Mouse (Mus musculus): ENCODE results near the gene Macrod2. TPM values are rescaled to one million over a fixed set of nuclear protein-coding genes. Genes with fewer than 3 reads are reported as not detected.

Macrod2 gene
- polyA plus RNA-seq, 1 experiment from 2014 or later, result 22.7 TPM

DNA sequence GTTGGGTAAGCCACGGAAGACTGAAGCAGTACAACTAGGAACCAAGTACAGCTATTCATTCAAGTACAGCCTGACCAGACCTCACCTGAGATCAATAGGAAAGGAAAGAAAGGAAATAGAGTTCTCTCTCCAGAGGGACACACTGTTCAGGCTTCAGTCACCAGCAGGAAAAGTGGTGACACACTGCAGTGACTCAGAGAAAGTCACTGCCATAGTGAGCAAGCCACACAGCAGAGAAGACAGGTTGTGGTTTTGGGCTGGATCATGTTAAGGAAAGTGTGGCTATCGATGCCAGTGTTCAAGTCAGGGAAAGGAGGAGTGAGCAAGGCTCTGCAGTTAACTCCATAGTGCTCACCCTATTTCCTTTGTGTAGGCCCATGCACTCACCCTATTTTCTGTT is 1405.8 kb downstream of the Macrod2 start:
- 65% methylated on average over 2 of the region's 2 CpGs for WGBS
- Histone ChIP-seq H3K27me3 (replicated peaks) (no peaks in the 10 kb centered on the region), H3K4me1 (replicated peaks) (no peaks in the 10 kb centered on the region), H3K9me3 (replicated peaks) (no peaks in the 10 kb centered on the region), H3K36me3 (no peaks in the 10 kb centered on the region), H3K4me3 (no peak overlapping the region), H3K4me2 (no peak overlapping the region), H3K9ac (no peak overlapping the region), H3K27ac (ENCODE audit: poor library complexity, severe bottlenecking) (no peak overlapping the region)
- ATAC-seq (ENCODE audit: insufficient number of reproducible peaks, low FRiP score), result no peak

DNA sequence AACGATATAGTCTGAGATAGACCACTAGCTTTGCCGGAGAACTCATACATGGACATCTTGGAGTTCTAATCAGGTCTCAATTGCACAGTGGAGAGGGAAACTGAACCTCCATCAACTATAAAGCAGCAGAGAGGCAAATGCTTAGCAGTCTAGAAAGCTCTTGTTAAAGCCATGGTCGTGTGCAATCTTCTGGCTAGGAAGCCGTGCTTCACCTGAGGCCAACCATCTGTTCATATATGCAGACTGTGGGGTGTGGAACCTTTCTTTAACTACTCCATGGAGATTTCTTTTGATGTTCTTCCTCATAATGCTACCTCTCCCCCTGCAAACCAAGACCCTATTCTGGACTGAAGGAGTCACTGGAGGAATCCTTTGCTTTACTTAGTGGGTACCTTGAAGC is 1421.2 kb downstream of the Macrod2 start:
- no peak overlapping the region for H3K4me3 ChIP-seq
- H3K4me2 ChIP-seq, result no peak overlapping the region
- WGBS, result 89% methylated on average over 4 of the region's 4 CpGs
- H3K36me3 ChIP-seq, result no peaks in the 10 kb centered on the region
- H3K9me3 ChIP-seq (replicated peaks), result no peaks in the 10 kb centered on the region
- no peaks in the 10 kb centered on the region for H3K27me3 ChIP-seq (replicated peaks)
- no peaks in the 10 kb centered on the region for H3K4me1 ChIP-seq (replicated peaks)
- no peak overlapping the region for H3K9ac ChIP-seq
- H3K27ac ChIP-seq (ENCODE audit: poor library complexity, severe bottlenecking), result no peak overlapping the region
- ATAC-seq (ENCODE audit: insufficient number of reproducible peaks, low FRiP score), result no peak

DNA sequence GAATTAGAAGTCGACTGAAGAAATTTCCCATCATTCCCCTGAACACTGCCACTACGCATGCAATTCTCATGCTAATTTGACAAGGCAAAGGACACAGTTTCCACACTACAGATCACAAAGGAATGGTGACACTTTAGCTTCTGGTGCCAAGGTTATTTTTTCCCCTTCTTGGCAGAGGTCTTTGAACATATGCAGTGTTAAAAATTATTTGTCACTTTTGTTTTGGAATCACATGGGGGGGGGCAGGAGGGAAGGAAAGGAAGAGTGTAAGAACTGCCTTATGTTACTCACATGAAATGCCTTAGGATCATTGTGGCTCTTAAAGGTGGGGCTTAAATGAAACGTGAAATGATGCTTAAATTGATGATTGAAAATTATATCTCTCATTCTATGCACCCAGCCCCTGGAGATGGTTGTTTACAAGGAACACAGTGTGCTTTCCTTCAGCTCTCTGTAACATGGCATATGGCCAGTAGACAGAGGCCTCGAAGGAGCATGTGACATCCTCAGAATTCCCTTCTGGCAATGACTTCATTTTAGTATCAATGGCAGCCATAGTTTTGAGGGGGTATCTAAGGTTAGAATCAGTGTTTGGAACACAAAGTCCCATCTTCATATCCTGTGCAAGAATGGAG is 1422.6 kb downstream of the Macrod2 start:
- Histone ChIP-seq H3K9ac (no peak overlapping the region), H3K27me3 (replicated peaks) (no peaks in the 10 kb centered on the region), H3K9me3 (replicated peaks) (no peaks in the 10 kb centered on the region), H3K27ac (ENCODE audit: poor library complexity, severe bottlenecking) (no peak overlapping the region), H3K36me3 (no peaks in the 10 kb centered on the region), H3K4me3 (no peak overlapping the region), H3K4me1 (replicated peaks) (no peaks in the 10 kb centered on the region), H3K4me2 (no peak overlapping the region)
- no peak for ATAC-seq (ENCODE audit: insufficient number of reproducible peaks, low FRiP score)
- WGBS, result 62% methylated on average over 4 of the region's 4 CpGs

DNA sequence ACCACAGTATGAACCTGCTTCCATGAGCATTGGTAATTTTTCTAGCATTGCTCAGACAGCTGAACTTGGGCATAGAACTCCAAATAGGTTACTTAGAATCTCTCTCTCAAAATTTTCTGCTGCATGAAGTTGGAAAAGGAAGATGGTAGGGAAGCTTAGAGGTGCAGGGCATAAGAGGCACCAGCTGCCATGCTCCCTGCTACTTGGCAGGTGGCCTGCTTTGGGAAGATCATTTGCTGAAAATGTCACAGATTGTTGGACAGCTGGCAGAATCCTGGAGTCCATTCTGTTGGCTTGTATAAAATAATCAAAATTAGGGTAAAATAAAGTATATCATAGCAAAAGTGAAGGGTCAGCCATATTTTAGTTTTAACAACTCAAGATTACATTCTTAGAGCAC is 1425.7 kb downstream of the Macrod2 start:
- no peaks in the 10 kb centered on the region for H3K4me1 ChIP-seq (replicated peaks)
- no peak overlapping the region for H3K4me3 ChIP-seq
- no peak overlapping the region for H3K9ac ChIP-seq
- no peaks in the 10 kb centered on the region for H3K9me3 ChIP-seq (replicated peaks)
- no peaks in the 10 kb centered on the region for H3K36me3 ChIP-seq
- no peaks in the 10 kb centered on the region for H3K27me3 ChIP-seq (replicated peaks)
- no peak for ATAC-seq (ENCODE audit: insufficient number of reproducible peaks, low FRiP score)
- no peak overlapping the region for H3K27ac ChIP-seq (ENCODE audit: poor library complexity, severe bottlenecking)
- H3K4me2 ChIP-seq, result no peak overlapping the region

DNA sequence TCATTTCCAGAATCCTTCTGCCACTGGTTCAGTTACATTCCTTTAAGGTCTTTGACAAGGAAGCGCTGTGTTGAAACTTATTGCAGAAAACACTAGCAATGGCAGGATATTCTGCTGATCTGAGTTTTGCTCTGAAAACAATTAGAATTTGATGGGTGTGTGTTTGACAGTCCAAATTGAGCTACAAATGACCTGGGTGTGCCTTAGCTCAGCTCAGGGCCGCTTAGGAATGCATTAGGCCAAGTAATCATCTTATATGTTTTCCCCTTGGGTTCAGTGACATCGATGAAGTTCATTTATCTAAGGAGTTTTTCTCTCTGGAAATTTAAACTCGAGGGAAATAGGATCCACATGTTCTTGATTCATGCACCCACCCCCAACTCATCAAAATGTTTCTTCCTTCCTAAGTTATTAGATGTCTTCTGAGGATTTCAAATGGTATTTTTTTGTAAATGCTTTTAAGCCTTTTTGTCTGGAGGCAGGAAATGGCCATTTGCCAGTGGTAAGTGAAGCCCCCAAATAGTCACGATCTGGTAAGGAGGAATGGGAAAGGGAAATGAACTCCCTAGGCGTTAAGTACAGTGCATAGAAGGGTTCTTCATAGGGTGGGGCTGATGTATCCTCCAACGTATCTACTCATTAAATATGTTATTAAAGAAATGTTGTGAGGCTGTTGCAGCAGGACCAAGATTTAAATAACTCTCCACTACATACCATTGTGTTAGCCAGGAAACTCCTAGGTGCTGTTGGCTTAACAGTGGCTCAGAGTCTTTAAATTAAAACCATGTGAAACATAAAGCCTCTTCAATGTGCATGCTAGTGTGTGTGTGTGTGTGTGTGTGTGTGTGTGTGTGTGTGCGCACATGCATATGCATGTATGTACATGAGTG is 1430.7 kb downstream of the Macrod2 start:
- H3K4me2 ChIP-seq, result no peak overlapping the region
- no peaks in the 10 kb centered on the region for H3K27me3 ChIP-seq (replicated peaks)
- H3K4me3 ChIP-seq, result no peak overlapping the region
- no peak for ATAC-seq (ENCODE audit: insufficient number of reproducible peaks, low FRiP score)
- WGBS, result 61% methylated on average over 8 of the region's 8 CpGs
- no peaks in the 10 kb centered on the region for H3K36me3 ChIP-seq
- no peaks in the 10 kb centered on the region for H3K4me1 ChIP-seq (replicated peaks)
- no peak overlapping the region for H3K9ac ChIP-seq
- H3K9me3 ChIP-seq (replicated peaks), result no peaks in the 10 kb centered on the region
- H3K27ac ChIP-seq (ENCODE audit: poor library complexity, severe bottlenecking), result no peak overlapping the region

DNA sequence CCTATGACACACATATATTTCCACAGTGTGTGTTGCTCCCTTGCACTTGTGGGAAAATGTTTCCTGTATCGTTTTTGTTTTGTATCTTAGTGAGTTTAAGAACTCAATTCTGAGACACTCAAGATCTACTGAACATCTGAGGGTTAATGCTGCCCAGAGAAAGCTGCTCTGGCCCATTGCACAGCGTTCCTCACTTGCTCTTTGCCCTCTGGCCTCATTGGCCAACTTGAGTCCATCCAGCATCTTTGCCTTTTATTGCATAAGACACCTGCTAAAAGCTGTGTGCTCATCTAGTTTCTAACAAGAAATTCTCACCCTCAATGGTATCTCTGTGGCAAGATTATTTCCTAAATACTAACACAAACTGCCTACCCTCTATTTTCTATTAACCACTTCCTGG is 1435.4 kb downstream of the Macrod2 start:
- WGBS, result 64% methylated on average over 2 of the region's 2 CpGs

DNA sequence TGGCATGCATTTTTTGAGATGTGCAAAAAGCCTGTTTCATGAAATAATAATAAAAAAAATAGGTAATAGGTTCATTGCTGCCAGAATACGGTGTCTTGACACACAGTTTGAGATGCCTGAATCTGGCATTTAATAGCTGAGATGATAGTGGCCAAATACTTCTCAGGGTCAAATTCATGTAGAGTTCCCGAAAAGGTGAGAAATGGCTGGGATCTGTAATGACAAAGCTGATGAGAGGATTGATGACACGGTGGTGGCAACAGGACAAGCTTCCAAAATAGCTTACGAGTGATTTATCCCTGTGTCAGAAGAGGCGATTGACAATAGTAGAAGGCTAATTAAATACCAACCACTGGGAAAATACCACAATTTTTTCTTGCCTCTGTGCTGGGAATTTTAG is 1436.4 kb downstream of the Macrod2 start:
- H3K9me3 ChIP-seq (replicated peaks), result no peaks in the 10 kb centered on the region
- no peaks in the 10 kb centered on the region for H3K27me3 ChIP-seq (replicated peaks)
- ATAC-seq (ENCODE audit: insufficient number of reproducible peaks, low FRiP score), result no peak
- H3K4me3 ChIP-seq, result no peak overlapping the region
- no peaks in the 10 kb centered on the region for H3K36me3 ChIP-seq
- H3K4me2 ChIP-seq, result no peak overlapping the region
- no peak overlapping the region for H3K27ac ChIP-seq (ENCODE audit: poor library complexity, severe bottlenecking)
- no peaks in the 10 kb centered on the region for H3K4me1 ChIP-seq (replicated peaks)
- 80% methylated on average over 5 of the region's 5 CpGs for WGBS
- no peak overlapping the region for H3K9ac ChIP-seq

More for the DNA sequence above, 1435.4 kb downstream of the Macrod2 start:
- Histone ChIP-seq H3K9me3 (replicated peaks) (no peaks in the 10 kb centered on the region), H3K27ac (ENCODE audit: poor library complexity, severe bottlenecking) (no peak overlapping the region), H3K9ac (no peak overlapping the region), H3K36me3 (no peaks in the 10 kb centered on the region), H3K4me3 (no peak overlapping the region), H3K4me2 (no peak overlapping the region), H3K27me3 (replicated peaks) (no peaks in the 10 kb centered on the region), H3K4me1 (replicated peaks) (no peaks in the 10 kb centered on the region)
- no peak for ATAC-seq (ENCODE audit: insufficient number of reproducible peaks, low FRiP score)

DNA sequence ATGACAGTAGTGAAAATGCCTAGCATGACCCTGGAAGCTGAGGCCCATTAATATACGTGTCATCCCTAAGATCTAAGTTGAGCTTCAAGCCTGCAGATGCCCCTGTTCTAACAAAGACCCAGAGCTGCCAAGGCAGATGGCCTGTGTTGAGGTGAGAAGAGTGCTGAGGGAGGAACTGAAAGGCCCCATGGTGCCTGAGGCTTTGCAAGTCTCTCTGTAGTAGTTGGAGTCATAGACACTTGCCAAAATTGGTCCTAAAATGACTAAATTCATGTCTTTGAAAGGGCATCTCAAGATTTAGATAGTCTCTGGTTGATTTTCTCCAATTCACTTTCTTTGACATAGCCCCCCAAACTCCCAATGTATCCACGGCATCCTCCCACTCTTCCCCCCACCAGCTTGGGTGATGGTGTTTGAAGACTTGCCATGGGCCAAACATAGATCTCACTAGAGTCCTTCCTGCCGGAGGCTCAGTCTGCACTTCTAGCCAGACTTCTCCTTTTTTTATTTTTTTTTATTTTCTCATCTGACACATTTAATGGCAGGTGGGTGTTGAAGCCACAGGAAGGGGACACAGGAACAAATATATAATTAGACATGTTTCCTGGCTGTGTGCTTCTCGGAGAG is 1439.2 kb downstream of the Macrod2 start:
- 75% methylated on average over 4 of the region's 4 CpGs for WGBS

DNA sequence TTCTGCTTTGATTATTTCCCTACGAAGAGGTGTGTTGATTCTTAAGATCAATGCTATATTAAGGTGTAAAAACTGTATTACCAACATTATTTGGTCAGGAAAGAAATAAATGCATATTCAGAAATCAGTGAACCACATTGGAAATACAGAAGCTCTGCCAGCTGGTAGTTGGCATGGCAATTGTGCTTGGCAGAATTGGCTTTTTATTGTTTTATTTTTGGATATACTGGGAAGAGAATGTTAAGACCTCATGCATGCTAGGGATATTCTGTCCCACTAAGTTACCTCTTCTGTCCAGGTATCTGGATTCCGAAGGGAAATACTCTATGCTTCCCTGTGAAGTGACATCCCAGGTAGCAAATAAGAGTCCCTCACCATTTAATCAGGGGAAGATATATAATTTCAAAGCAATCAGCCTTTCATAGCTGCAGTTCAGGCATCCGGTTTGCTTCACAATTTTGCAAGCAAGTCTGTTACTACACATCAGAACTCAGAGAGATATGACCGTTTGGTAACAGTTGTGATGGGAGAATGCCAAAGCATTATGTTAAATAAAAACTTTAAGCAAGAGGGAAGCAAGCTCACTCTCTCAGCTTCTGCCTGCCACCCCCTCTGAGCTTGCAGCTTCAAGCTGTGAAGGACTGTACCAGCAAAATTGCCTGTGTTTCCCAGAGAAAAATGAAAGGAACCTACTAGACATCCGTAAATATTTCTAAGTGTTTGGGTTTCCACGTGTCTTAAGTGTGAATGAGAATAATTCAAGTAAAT is 1449.5 kb downstream of the Macrod2 start:
- Histone ChIP-seq H3K9me3 (replicated peaks) (no peaks in the 10 kb centered on the region), H3K27ac (ENCODE audit: poor library complexity, severe bottlenecking) (no peak overlapping the region), H3K4me3 (no peak overlapping the region), H3K4me1 (replicated peaks) (no peaks in the 10 kb centered on the region), H3K27me3 (replicated peaks) (no peaks in the 10 kb centered on the region), H3K9ac (no peak overlapping the region), H3K36me3 (no peaks in the 10 kb centered on the region), H3K4me2 (no peak overlapping the region)
- no peak for ATAC-seq (ENCODE audit: insufficient number of reproducible peaks, low FRiP score)
- 66% methylated on average over 6 of the region's 6 CpGs for WGBS

More for the DNA sequence above, 1439.2 kb downstream of the Macrod2 start:
- no peak overlapping the region for H3K27ac ChIP-seq (ENCODE audit: poor library complexity, severe bottlenecking)
- no peaks in the 10 kb centered on the region for H3K4me1 ChIP-seq (replicated peaks)
- H3K4me3 ChIP-seq, result no peak overlapping the region
- no peak overlapping the region for H3K9ac ChIP-seq
- H3K36me3 ChIP-seq, result no peaks in the 10 kb centered on the region
- no peaks in the 10 kb centered on the region for H3K27me3 ChIP-seq (replicated peaks)
- H3K4me2 ChIP-seq, result no peak overlapping the region
- no peak for ATAC-seq (ENCODE audit: insufficient number of reproducible peaks, low FRiP score)
- H3K9me3 ChIP-seq (replicated peaks), result no peaks in the 10 kb centered on the region

DNA sequence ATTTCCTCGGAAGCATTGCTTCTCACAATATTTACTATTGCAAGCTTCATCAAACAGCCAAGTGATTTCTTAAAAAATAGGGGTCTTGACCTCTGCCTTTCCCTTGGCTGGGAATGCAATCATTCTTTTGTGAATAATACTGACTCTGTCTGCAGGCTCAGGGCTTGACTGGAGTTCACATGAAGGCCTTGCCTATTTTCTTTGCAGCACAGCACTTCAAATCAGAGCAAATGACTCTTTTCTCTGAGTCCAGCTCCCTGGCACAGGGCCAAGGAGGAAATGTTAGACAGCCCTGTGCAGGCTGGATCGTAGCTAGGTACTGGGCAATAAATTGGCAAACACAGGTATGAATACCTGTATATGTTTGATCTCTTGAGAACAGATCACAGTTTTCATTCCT is 1464.1 kb downstream of the Macrod2 start:
- Histone ChIP-seq H3K27me3 (replicated peaks) (no peaks in the 10 kb centered on the region), H3K4me1 (replicated peaks) (no peaks in the 10 kb centered on the region), H3K9me3 (replicated peaks) (no peaks in the 10 kb centered on the region), H3K9ac (no peak overlapping the region), H3K4me2 (no peak overlapping the region), H3K27ac (ENCODE audit: poor library complexity, severe bottlenecking) (no peak overlapping the region), H3K36me3 (no peaks in the 10 kb centered on the region), H3K4me3 (no peak overlapping the region)
- WGBS, result 61% methylated on average over 2 of the region's 2 CpGs
- no peak for ATAC-seq (ENCODE audit: insufficient number of reproducible peaks, low FRiP score)

All from heart, embryonic 12.5 days (tissue).